Mouse (Mus musculus): ENCODE measurements around the gene Xxylt1.

Gene Xxylt1

DNA sequence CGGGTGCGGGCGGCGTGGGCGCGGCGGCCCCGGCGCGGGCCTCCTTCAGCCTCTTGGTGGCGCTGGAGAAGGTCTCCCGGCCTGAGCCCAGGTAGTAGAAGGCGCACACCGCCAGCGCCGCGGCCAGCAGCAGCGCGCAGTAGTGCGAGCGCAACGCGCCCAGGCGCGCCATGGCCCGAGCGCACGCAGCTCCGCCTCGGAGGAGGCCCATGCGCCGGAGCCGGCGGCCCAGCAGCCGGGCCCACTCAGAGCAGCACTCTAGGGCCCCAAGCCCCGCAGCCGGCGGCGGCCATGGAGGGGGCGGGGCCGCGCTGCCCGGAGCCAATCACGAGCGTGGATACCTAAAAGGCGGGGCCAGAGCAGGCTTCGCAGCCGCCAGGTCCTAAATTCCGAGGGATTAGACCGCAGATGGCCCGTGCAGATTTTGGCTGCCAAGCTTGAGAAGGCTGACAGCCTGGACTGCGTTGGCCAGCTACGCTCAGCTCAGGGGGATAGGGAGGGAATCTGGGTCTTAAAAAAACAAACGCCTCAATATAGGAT, at the start of gene Xxylt1:
TSS of gene Xxylt1 (minus strand) at position 308 of the 540 bp plus-strand sequence.
- DNase-seq, result peak; percentile 95

DNA sequence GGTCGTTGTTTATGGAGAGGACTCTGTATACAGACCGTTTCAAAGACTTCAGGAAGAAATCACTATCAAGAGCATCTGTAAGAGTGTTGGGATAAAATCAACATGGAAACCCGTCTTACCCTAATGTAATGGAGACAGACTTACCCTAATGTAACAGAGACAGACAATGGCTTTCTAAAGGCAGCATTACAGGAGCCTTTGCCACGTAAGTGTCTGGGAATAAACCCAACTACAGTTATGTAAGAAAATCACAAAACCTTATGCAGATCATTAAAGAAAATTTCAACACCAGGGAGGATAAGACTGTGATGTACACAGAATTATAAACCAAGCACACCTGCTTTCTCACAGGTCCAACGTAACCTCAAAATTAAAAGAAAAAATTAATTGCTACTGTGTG, 46.9 kb upstream of the Xxylt1 start:
- DNase-seq, result no peak

DNA sequence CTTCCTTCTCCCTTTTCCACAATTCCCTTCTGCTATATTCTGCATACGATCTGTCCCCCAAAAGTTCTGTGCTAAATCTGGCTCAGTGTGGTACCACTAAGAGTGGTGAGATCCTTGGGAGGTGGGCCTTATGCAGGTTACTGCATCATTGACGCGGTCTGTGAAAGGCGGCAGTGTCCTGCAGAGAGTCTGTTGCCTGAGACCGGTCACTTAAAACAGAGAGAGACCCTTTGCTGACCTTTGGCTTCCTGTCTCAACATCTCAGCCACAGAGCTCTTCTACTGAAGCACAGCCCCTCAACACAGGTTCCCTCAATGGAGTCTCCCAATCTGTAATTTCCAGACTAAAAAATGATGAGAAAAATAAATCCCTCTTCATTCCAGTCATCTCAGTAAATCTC, 43.8 kb upstream of the Xxylt1 start:
- no peak for DNase-seq

DNA sequence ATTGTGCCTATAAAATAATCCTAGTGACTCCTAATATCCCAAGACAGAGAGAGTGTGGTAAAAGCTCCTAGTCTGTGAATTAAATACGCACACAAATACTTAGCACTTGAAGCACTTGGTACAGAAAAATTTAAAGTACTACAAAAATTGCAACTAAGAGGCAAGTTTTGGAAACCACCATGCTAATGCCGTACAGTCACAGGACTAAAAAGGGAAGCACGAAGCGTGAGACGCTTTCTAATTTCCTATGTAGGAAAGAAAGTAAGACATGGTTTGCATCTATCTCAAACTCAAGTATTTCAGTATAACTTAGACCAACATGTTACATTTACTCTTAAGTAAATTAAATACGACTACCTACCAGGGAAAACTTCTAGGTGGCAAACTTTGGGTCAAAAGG, 40.4 kb upstream of the Xxylt1 start:
- DNase-seq, result no peak

DNA sequence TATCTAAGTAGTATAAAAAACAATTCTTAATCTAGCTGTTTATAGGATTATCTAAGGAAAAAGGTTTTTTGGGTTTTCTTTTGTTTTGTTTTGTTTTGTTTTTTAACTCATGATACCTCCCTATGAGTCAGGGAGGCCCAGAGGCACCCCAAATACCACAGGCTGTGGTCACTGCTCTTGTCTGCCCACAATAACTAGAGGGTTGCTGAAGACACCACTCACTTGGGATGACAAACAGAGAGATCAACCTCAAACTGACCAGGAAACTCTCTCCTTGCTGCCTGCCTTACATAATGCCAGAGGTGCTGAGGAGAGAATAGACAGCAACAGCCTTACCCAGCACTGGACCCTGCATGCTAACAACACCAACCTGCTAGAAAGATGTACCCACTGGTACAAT, 32.4 kb upstream of the Xxylt1 start:
- DNase-seq, result no peak

DNA sequence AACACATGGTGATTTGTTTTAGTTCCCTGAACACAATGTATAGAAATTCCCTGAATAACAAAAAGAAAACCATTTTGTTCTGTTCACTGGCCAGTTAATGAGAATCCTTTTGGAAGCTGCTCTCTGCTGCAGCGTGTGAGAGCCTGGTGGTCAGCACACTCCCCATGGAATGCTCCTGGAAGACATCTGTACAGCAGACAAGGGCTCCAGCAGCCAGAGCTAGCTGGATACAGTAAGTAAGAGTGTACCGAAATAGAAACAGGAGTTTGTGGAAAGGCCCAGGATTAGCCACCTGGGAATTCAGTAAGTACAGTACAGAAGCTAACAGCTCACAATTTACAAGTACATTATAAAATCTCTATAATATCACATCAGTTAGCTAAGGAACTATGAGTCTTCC, 20.1 kb upstream of the Xxylt1 start:
- no peak for DNase-seq

DNA sequence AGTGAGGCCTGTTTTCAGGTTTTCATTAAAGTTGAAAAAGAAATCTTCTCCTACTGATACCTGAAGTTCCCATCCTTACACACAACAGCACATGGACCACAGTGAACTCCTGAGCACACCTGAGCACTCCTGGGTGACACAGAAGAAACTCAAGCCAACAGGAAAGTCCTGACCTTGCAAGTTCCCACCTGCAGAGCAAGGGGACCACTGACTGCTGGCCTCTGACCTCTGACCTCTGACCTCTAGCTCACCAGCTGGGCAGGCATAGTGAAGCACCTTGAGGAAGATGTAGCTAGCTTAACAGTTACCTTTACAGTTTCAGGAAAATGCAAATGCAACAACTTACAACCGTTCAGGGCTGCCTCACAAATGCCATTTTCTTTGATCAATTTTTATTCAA, 18.7 kb upstream of the Xxylt1 start:
- DNase-seq, result no peak

DNA sequence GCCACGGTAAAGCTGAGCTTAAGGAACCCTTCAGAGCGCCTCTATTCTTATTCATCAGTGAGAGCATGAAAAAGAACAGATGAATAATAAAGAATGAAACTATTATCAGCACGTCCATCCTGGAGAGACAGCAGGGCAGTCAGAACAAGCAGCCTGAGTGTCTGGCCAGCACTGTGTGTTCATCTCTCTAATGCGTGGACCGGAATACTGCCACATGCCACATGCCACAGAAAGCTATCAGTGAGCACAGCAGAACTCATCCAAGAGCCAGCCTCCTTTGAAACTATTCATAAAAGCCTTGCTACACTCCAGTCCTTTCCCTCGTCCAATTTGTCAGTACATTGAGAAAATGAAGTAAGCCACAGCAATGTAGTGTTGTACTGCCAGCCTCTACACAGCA, 12.8 kb upstream of the Xxylt1 start:
- no peak for DNase-seq

DNA sequence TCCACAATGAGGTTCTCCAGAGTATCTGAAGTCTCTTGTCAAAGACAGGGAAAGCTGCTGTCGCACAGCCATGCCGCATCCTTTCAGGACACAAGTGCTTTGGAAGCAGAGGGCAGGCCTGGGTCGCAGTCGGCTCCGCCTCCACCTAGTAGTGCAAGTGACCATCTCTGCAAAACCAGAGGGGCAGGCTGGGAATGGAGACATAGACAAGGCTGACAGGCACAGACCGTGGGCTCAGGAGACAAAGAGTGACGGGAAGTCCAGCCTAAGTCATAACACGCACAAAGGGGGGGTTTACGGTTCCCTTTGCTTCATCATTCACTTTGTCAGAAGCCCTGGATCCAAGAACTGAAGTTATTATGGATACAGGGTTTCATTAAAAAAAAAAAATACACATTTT, 12.0 kb upstream of the Xxylt1 start:
- DNase-seq, result no peak

DNA sequence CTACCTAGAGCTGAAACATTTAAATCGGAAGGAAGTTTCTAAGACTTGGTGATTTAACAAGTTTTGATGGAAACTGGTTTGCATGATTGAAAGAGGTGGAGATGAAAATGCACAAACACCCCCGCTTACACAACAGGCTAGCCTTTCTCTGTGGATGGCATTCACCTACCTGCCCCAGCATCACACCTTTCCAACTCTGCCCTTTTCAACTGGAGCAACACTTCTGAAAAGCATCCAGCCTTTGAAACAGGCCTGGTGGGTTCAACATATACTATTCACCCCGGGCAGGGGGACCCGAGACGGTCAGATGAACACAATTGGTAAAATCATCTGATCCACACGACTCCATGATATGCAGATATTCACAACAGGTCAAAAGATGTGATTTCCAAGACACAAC, 659 bp upstream of the Xxylt1 start:
- no peak for DNase-seq

DNA sequence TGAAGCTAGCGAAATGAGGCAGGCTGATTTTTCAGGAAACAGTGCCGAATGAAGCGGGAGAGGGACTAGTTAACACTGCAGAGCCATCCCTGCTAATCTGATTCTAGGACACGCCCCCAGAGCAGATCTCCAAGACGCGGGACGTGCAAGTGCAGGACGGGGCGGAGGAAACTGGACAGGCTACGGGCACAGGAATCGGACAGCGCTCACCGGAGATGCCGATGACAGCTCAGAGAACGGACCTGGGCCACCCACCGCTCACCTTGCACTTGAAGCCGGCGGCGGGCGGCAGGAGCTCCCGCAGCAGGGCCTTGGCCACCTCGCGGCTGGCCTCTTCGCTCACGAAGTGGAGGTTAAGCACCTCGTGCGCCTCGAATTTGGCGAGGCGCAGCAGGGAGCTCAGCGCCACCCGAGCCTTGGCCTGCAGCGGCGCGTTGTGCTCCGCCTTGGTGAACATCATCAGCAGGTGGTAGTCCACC, 620 bp downstream of the Xxylt1 start:
- DNase-seq, result peak; percentile 65

DNA sequence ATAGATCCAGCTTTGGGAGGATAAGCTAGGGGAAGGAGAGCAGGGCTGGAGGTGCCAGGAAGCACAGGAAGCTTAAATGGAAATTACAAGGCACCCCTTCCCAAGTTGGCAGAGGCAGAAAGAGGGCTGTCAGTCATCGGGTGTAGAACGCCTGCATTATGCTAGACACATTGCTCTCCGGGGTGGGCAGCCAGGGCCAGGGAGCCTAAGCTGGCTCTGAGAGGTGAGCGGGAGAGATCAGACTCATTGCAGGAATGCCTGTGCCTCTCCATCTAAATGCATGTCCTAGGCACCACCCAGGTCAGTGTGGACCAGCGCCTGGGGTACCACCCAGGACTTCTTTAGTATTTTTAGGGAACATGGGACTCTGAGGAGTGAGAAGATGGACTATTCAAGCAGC, 3.8 kb downstream of the Xxylt1 start:
- no peak for DNase-seq

DNA sequence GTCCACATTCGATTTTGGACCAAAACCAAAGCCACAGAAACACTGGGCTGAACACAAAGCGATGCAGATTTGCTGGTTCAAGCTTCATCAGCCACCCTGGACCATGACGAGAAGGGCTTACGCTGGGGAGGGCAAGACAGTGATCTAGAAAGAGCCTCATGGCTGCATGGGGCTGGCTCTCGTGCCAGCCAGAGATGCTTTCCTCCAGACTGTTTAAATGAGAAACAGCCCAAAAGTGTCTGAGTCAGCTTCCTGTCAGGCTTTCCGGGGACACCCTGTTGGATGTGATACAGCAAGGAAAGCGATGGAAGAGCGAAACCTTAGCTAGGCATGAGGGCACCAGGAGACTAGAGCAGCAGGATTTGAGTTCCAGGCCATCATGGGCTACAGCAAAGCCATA, 4.8 kb downstream of the Xxylt1 start:
- DNase-seq, result no peak

DNA sequence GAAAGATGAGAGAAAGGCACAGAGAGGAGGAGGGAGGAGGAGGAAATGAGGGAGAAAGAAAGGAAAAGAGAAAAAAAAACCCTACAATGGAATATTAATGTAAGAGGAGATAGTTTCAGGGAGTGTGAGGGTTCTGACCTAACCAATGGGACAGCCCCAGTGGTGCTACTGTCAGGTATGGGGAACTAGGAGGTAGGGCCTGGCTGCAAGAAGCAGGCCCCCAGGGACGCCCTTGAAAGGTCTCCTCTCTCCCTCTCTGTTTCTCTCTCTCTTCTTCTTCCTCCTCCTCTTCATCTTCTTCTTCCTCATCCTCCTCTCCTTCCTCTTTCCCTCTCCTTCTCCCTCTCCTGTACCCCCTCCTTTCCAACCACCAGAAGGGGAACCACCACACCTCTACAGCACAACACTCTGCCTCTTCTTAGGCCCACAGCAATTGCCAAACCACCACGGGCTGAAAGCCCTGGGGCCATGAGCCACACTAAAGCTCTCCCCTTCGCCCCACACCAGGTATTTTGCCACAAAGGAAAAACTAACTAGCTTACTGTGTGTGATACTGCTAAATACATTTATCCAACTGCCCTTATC, 6.8 kb downstream of the Xxylt1 start:
- DNase-seq, result no peak

DNA sequence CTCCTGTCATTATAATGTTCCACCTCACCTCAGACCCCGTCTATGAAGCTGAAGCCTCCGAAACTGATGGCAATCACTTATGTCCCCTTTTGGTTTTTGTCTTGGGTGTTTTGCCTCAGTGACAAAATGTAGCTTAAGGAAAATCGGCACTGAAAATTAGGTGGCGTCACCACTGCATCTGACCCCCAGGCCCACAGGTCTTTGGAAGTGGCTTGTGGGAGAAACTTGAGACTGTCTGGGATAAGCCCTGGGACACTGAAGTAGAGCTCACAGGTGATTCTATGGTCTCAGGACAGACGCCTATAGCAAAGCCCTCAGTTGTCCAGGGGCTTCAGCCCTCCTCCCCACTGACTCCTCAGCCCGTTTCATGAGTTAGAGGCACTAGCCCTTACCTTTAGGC, 9.5 kb downstream of the Xxylt1 start:
- DNase-seq, result no peak

DNA sequence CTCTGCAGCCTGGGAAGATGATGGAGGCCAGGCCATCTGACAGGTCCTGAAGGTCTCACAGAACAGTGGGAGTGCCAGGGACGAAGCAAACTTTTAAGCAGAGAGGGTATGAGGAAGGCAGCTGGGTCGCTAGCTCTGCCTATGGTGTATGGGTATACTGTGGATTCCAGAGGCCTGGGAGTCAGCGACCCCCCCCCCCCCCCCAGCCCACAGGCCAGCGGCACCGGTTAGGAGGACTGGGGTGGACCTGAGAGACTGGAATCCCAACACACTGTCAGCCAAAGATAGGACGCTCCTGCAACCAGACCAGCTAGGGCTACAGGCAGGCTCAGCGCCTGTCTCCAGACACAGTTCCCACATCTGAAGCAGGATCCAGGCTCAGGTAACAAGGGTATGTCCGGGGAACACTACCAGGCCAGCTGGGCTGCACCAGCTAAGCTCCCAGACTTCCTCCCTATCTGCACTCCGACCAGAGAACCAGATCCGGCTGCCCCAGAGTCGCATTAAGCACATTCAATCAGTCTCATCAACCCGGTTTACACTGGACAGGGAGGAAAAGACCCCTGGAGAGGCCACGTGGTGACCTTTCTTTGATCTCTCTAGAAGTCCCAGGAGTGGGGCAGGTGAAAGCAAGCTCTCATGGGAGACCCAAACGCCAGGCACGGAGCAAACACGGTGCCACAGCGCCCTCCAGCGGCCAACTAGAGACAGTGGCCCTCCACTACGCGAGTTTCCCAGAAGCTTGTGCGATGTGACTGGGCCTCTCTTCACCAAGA, 10.7 kb downstream of the Xxylt1 start:
- DNase-seq, result peak; percentile 84

DNA sequence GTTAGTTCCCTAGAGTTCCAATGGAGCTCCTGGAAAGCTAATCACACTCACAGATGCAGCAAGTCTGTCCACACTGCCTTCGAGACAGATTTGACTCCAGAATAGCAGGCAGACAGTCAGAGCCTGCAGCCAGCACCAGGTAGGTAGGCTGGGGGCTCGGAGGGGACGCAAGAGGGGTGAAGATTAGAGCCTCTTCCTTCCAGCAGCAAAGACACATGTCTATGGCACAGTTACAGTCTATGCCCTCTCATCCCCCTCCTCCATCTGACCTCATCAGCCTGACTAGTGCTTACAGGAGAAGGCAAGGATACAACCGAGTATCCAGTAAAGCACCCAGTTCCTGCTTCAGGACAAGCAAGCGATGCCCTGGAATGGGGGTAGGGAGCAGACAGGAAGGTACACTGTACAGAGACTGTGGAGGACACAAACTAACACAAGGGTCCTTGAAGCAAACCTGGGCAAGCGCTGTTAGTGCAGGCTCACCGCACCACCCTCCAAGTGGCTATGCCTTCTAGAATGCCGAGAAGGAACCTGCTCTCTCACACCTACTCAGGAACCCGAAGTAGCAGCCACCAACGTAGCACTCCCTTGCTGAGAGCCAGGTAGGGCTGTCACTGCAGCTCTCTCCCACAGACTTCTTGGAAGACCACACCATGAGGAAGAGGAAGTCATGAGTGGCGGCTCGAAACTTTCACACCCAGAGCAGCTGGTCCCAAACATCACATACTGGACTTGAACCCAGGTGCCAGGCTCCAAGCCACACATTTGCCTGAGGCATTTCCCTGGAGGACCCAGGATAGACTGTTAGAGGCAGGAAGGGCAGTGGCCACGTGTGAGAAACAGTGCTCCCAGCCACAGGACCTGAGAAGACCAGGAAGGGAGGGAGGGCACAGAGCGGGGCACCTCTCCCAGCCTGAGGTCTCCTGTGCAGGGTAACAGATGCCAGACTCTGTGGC, 11.7 kb downstream of the Xxylt1 start:
- DNase-seq, result no peak

DNA sequence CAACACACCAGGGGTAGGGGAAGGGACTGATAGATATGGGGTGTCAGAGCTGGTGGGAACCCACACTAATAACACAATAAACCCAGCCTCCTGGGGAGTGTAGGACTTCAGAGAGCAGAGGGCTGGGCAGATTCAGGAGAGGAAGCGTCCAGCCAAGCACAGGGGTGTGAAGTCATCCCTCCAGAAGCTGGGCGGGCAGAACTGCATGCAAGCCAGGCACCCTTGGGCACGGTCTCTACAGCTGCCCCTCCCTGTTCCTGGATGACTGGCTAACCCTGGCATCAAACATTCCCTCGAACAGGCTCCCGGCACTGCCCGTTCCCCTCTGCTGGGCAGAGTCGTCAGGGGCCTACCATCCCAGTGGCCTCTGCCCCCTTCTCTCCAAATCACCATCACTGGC, 13.0 kb downstream of the Xxylt1 start:
- no peak for DNase-seq

DNA sequence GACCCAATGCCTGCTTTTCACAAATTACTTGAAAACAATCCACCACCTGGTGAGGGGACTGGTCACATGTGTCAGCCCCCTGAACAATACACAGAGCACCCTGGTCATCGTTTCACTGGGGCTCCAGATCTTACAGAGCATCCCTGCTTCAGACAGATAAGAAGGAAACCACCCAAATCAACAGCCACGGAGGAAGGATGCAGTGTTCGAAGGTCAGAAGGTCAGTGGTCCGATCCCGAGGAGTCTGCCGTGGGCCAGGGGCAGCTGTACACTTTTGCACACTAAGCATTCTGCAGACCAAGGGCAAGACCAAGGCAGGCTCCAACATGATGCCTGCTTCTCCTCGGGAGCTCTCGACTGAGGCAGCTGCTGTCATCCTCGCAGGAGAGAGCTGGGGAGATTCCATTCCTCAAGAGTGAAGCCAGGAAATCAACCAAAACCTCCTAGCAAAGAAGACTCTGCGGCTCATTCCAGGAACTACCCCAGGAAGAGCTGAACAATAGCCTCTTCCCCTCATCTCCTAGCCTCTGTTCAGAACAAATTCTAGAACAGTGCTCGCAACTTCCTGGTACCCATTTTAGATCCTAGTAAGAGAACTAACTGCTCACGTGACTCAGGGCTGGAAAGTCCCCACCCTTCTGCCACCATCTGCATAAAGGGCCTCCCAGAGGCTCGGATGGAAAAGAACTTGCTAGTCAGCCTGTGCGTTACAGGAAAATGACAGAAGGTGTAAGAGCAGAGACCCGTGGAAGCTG, 14.7 kb downstream of the Xxylt1 start:
- DNase-seq, result no peak

DNA sequence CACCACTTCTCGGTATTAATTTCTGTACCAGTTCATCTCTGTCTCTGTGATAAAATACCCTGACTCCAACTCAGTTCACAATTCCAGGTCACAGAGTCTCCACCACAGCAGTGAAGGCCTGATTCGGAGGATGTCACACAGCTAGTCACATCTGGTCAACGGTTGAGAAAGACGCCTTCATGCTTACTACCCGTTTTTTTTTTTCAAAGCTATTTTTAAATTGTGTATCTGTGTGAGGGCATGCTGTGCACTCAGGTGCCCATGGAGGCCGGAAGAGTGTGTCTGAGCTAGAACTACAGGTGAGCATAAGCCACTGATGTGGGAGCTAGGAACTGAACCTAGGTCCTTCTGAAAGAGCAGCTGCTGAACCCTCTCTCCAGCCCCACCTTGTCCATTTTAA, 16.4 kb downstream of the Xxylt1 start:
- DNase-seq, result no peak

DNA sequence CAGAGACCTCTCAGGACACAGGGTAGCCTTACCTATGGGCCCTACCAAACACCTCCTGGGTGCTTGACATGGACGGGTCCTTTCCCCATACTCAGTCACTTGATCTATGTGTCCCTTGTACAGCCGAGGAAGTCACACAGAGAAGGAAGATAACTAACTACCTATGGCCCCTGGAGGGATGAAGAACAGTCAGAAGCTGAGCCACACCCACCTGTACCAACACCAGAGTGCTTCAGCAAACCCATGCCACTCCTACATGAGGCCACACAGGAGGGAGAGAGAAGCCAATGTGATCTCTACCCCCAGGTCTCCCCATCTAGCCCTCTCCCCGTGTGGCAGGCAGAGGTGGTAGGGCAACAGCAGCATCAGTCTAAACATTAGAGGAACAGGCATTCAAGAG, 18.3 kb downstream of the Xxylt1 start:
- DNase-seq, result no peak

DNA sequence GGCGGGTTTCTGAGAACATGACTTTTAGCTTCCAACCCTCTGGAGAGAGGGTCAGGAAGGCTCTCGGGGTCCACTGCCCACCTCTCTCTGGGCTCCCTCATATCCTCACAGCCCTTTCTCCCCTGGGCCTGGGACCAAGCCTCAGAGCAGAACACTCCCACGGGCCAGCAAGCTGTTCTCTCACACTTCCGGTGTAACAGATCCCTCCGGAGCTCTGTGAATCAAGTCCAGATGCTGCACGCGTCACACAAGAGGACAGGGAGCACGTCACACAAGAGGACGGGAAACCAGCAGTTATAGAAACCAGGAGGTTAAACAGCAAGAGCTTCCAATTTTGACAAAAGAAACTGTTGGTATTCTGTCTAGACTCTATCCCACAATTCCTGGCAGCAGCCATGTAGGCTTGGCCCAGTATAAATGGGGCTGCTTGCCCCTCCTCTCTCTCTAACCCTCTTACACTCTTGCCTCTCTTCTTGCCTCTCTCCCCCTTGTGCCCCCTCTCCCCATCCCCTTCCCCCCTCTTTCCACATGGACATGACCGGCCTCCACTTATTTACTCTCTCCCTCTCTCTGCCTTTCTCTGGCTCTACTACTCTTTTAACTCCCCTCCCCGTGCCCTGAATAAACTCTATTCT, 19.9 kb downstream of the Xxylt1 start:
- no peak for DNase-seq
